Mouse (Mus musculus) MEL (cell line): ENCODE data around the gene AU021092. TPM values are rescaled to one million over a fixed set of nuclear protein-coding genes. Genes with fewer than 3 reads are reported as not detected.

Source experiments
- DNase-seq: peaks from one replicate; pipeline ENCODE4 v3.0.0; 2011; ENCODE audit warnings: low read depth, low spot score
- H3K27ac ChIP-seq: 2 replicates; pipeline ENCODE4 v1.5.1; 2012; ENCODE audit warnings: low read depth, mild to moderate bottlenecking, control low read depth, low read length, moderate library complexity; ENCODE audit not compliant: control insufficient read depth
- H3K27me3 ChIP-seq, 2 experiments: fragments of 150-350 bp in 1 of 2; sonication (generic) in 1 of 2; 2 replicates each; pipeline ENCODE4 v1.6.1; 2012; ENCODE audit warnings: low read length in 2 of 2, mild to moderate bottlenecking in 2 of 2, improper control_type of control experiment in 1 of 2, moderate library complexity in 1 of 2; ENCODE audit not compliant: insufficient read depth in 2 of 2, control insufficient read depth in 1 of 2
- H3K36me3 ChIP-seq, 2 experiments: 2 replicates each; pipeline ENCODE4 v1.6.1; 2012 to 2014; ENCODE audit warnings: low read length in 2 of 2, improper control_type of control experiment in 1 of 2, inconsistent platforms in 1 of 2, mild to moderate bottlenecking in 1 of 2; ENCODE audit not compliant: insufficient read depth in 2 of 2, control insufficient read depth in 1 of 2
- H3K4me1 ChIP-seq, 2 experiments: fragments of 150-350 bp in 1 of 2; sonication (generic) in 1 of 2; 2 replicates each; pipeline ENCODE4 v1.6.1; 2012; ENCODE audit warnings: low read length in 2 of 2, improper control_type of control experiment in 1 of 2, mild to moderate bottlenecking in 1 of 2; ENCODE audit not compliant: insufficient read depth in 2 of 2, control insufficient read depth in 1 of 2
- H3K4me3 ChIP-seq, 2 experiments: fragments of 150-350 bp in 1 of 2; sonication (generic) in 1 of 2; 2 replicates each; pipeline ENCODE4 v1.5.1; 2012; ENCODE audit warnings: low read depth in 2 of 2, low read length in 2 of 2, mild to moderate bottlenecking in 2 of 2, moderate library complexity in 2 of 2, control low read depth in 1 of 2, improper control_type of control experiment in 1 of 2; ENCODE audit not compliant: control insufficient read depth in 1 of 2, insufficient read depth in 1 of 2
- H3K79me2 ChIP-seq: 2 replicates; pipeline ENCODE4 v1.6.1; 2012; ENCODE audit warnings: mild to moderate bottlenecking, low read length, moderate library complexity; ENCODE audit not compliant: control insufficient read depth, poor library complexity, insufficient read depth
- H3K9ac ChIP-seq: 2 replicates; pipeline ENCODE4 v1.6.1; 2012; ENCODE audit warnings: low read depth, mild to moderate bottlenecking, control low read depth, low read length, moderate library complexity; ENCODE audit not compliant: control insufficient read depth, poor library complexity, severe bottlenecking
- H3K9me3 ChIP-seq: fragments of 150-350 bp; sonication (generic); replicated peaks from 2 replicates; pipeline ENCODE4 v1.6.1; 2012; ENCODE audit warnings: mild to moderate bottlenecking, low read length, improper control_type of control experiment, moderate library complexity; ENCODE audit not compliant: insufficient read depth
- BHLHE40 ChIP-seq: IDR thresholded peaks from 2 replicates; pipeline ENCODE4 v1.6.1; 2012; ENCODE audit warnings: low read depth, mild to moderate bottlenecking, inconsistent platforms, low read length, improper control_type of control experiment, borderline replicate concordance
- CHD1 ChIP-seq: IDR thresholded peaks from 2 replicates; pipeline ENCODE4 v1.6.1; 2012; ENCODE audit warnings: low read depth, mild to moderate bottlenecking, inconsistent platforms, low read length, improper control_type of control experiment
- CHD2 ChIP-seq: IDR thresholded peaks from 2 replicates; pipeline ENCODE4 v1.6.1; 2011; ENCODE audit warnings: low read length, improper control_type of control experiment
- E2F4 ChIP-seq: IDR thresholded peaks from 2 replicates; pipeline ENCODE4 v1.6.1; 2011; ENCODE audit warnings: low read depth, low read length, improper control_type of control experiment, borderline replicate concordance
- ETS1 ChIP-seq: IDR thresholded peaks from 2 replicates; pipeline ENCODE4 v1.6.1; 2012; ENCODE audit warnings: low read depth, mild to moderate bottlenecking, inconsistent platforms, low read length, improper control_type of control experiment, moderate library complexity
- KAT2A ChIP-seq: conservative IDR thresholded peaks from 2 replicates; pipeline ENCODE4 v1.6.1; 2012; ENCODE audit warnings: low read depth, low read length, improper control_type of control experiment, inconsistent platforms
- MAFK ChIP-seq: IDR thresholded peaks from 2 replicates; pipeline ENCODE4 v1.6.1; 2011; ENCODE audit warnings: low read depth, mild to moderate bottlenecking, low read length, improper control_type of control experiment, borderline replicate concordance
- MAX ChIP-seq: IDR thresholded peaks from 2 replicates; pipeline ENCODE4 v1.6.1; 2011; ENCODE audit warnings: low read length, improper control_type of control experiment
- MAZ ChIP-seq: IDR thresholded peaks from 2 replicates; pipeline ENCODE4 v1.6.1; 2012; ENCODE audit warnings: low read depth, mild to moderate bottlenecking, inconsistent platforms, low read length, improper control_type of control experiment
- MEF2A ChIP-seq: IDR thresholded peaks from 2 replicates; pipeline ENCODE4 v1.6.1; 2014; ENCODE audit warnings: low read depth, mild to moderate bottlenecking, inconsistent platforms, low read length, improper control_type of control experiment; ENCODE audit not compliant: poor library complexity, insufficient replicate concordance, severe bottlenecking; ENCODE audit errors: extremely low read depth
- NELFE ChIP-seq: IDR thresholded peaks from 2 replicates; pipeline ENCODE4 v1.6.1; 2011; ENCODE audit warnings: low read depth, low read length, improper control_type of control experiment
- NRF1 ChIP-seq: IDR thresholded peaks from 2 replicates; pipeline ENCODE4 v1.6.1; 2014; ENCODE audit warnings: low read depth, mild to moderate bottlenecking, inconsistent platforms, low read length, improper control_type of control experiment, moderate library complexity; ENCODE audit not compliant: poor library complexity, insufficient read depth, severe bottlenecking
- POLR2AphosphoS5 ChIP-seq: IDR thresholded peaks from 2 replicates; pipeline ENCODE4 v1.6.1; 2012; ENCODE audit warnings: low read depth, borderline replicate concordance, mild to moderate bottlenecking, inconsistent platforms, low read length, moderate library complexity, mixed read lengths
- RCOR1 ChIP-seq: IDR thresholded peaks from 2 replicates; pipeline ENCODE4 v1.6.1; 2012; ENCODE audit warnings: low read depth, mild to moderate bottlenecking, inconsistent platforms, low read length, improper control_type of control experiment
- SIN3A ChIP-seq: IDR thresholded peaks from 2 replicates; pipeline ENCODE4 v1.6.1; 2012; ENCODE audit warnings: low read length, improper control_type of control experiment, inconsistent platforms
- SMC3 ChIP-seq: IDR thresholded peaks from 2 replicates; pipeline ENCODE4 v1.6.1; 2011; ENCODE audit warnings: low read depth, low read length, improper control_type of control experiment
- TAL1 ChIP-seq: IDR thresholded peaks from 2 replicates; pipeline ENCODE4 v1.6.1; 2012; ENCODE audit warnings: mild to moderate bottlenecking, inconsistent platforms, low read length, moderate library complexity, mixed read lengths
- TBP ChIP-seq: IDR thresholded peaks from 2 replicates; pipeline ENCODE4 v1.8.0; 2011; ENCODE audit warnings: low read depth, low read length, improper control_type of control experiment
- TCF12 ChIP-seq: IDR thresholded peaks from 2 replicates; pipeline ENCODE4 v1.6.1; 2014; ENCODE audit warnings: low read depth, mild to moderate bottlenecking, inconsistent platforms, low read length, improper control_type of control experiment, moderate library complexity
- USF1 ChIP-seq: IDR thresholded peaks from 2 replicates; pipeline ENCODE4 v1.6.1; 2014; ENCODE audit warnings: low read depth, mild to moderate bottlenecking, inconsistent platforms, low read length, improper control_type of control experiment, moderate library complexity
- ZC3H11A ChIP-seq: IDR thresholded peaks from 2 replicates; pipeline ENCODE4 v1.6.1; 2012; ENCODE audit warnings: low read depth, mild to moderate bottlenecking, inconsistent platforms, low read length, improper control_type of control experiment
- ZMIZ1 ChIP-seq: IDR thresholded peaks from 2 replicates; pipeline ENCODE4 v1.6.1; 2012; ENCODE audit warnings: low read depth, mild to moderate bottlenecking, inconsistent platforms, low read length, improper control_type of control experiment, moderate library complexity
- ZNF384 ChIP-seq: IDR thresholded peaks from 2 replicates; pipeline ENCODE4 v1.6.1; 2012; ENCODE audit warnings: low read depth, mild to moderate bottlenecking, inconsistent platforms, low read length, improper control_type of control experiment
- polyA plus RNA-seq, 2 experiments: library from polyadenylated mRNA; stranded (reverse) in 1 of 2; unstranded in 1 of 2; fragments of >175 nt in 1 of 2; fragments of >200 nt in 1 of 2; gene quantifications; 2 replicates each; pipeline versions ENCODE4 v1.2.1 to v1.2.4; 2012; ENCODE audit warnings: low replicate concordance in 2 of 2, low read depth in 1 of 2; ENCODE audit not compliant: insufficient read length in 2 of 2, insufficient read depth in 1 of 2, missing spikeins in 1 of 2
- total RNA-seq: library from RNA; depleted of rRNA; stranded (reverse); fragments of 300-350 nt; gene quantifications from 2 replicates; pipeline ENCODE4 v1.2.3, GENCODE M21; 2012

The AU021092 gene
- total and polyA plus RNA-seq, 3 experiments, result not detected

DNA sequence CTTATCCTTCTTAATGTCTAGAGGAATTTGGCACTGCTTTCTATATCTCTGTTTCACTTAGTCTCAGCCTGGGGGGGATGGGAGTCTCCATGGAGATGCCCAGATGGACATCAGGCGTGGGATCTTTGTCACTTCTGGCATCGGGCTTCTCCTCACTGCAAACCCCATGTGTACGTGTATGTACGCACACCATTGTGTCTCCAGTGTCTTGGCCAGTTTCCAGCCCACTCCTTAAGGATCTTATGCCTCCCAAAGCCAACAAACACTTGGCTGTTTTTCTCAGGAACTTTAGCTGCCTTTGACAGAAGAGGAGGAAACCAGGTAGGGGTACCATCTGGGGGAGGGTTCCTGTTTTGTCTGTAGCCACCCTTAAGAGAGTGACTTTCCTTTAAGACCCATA is 696 bp downstream of the AU021092 start:
- Histone ChIP-seq H3K4me1 (no peaks in the 10 kb centered on the region), H3K4me3 (no peak overlapping the region), H3K9me3 (no peaks in the 10 kb centered on the region), H3K79me2 (no peaks in the 10 kb centered on the region), H3K36me3 (no peaks in the 10 kb centered on the region), H3K27me3 (peaks cover 4% of the 10 kb centered on the region in 2 experiments; a peak in 2 of 4 replicates), H3K9ac (no peak overlapping the region), H3K27ac (no peak overlapping the region)
- TF ChIP-seq POLR2AphosphoS5 (no peak), TAL1 (no peak), ZNF384 (no peak), CHD2 (no peak), MAX (no peak), MEF2A (no peak), TCF12 (no peak), USF1 (no peak), BHLHE40 (no peak), RCOR1 (no peak), NRF1 (no peak), E2F4 (no peak), SIN3A (no peak), SMC3 (no peak), MAZ (no peak), ETS1 (no peak), CHD1 (no peak)
- DNase-seq, result no peak

DNA sequence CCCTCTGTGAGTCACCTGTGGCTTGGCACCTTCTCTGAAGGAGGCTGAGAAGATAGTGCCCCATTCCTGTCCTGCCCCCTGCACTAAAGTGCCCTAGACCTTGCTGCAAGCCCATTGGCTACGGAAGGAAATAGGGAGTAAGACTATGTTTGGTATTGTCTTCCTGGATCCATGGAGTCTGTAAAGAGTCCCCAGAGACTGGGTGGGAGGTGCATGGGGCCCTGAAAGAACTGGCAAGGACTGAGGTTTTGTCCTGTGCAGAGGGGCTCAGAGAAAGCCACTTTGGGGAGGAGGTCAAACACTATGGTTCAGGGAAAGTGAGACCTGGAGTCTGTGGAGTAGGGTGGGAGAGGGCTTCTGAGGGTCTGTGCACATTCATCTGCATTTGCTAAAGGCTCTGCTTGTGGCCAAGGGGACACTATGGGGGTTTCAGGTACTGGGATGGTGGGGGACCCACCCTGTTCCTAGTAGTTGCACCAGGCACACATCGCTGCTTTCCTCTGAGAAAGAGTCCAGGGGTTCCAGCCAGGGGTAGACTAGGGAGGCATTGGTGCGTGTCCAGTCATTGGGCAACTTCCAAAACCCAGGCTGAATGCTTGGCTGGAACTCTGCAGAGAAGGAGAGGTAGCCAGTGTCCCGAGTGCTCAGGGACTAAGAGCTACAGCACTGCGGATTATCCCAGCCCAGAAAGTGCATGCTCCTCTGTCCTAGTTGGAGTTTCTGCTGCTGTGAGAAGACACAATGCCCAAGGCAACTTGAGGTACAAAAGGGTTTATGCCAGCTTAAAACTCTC is 4.6 kb downstream of the AU021092 start:
- Histone ChIP-seq H3K79me2 (no peaks in the 10 kb centered on the region), H3K27ac (no peak overlapping the region), H3K27me3 (peaks cover 4% of the 10 kb centered on the region in 2 experiments; a peak in 2 of 4 replicates), H3K4me1 (no peaks in the 10 kb centered on the region), H3K9me3 (no peaks in the 10 kb centered on the region), H3K36me3 (no peaks in the 10 kb centered on the region), H3K4me3 (no peak overlapping the region), H3K9ac (no peak overlapping the region)
- no peak for DNase-seq
- TF ChIP-seq CHD2 (no peak), TBP (no peak), MAZ (no peak), USF1 (no peak), KAT2A (no peak), MAX (no peak), MAFK (no peak), BHLHE40 (no peak), ZMIZ1 (no peak), NRF1 (no peak), E2F4 (no peak), SMC3 (no peak), ZC3H11A (no peak), TCF12 (no peak), NELFE (no peak)
